ENCODE assay signal across 8 mouse cellular contexts in the genomic region with DNA sequence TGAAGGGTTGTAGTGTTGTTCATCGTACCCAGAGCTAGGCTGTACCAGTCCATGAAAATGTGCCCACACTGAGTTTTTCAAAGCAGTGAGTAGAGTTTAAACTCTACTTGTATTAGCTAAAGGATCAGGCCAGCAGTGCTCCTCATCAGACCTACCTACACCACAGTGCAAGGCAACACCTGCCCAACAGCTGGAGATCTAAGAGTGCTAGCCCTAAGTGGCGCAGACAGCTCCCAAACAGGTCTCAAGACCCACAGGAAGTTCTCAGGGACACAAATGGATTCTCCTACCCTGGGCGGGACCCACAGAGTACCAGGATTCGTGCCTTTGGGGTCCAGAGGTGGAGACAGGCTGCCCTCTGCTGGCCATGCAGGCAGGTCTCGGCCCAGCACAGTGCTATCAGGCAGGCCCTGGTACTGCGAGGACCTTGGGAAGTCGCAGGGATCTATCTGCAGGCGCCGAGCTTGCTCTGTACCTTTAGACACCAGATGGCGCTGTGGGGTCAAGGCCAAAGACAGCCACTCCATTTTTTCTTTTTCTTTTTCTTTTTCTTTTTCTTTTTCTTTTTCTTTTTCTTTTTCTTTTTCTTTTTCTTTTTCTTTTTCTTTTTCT. TPM values are rescaled to one million over a fixed set of nuclear protein-coding genes. Genes with fewer than 3 reads are reported as not detected.
DNase-seq lines count a peak whose midpoint lies in the region; ATAC-seq and TF ChIP-seq lines count a peak whose summit lies in the region.

No protein-coding gene starts in this region.

- POLR2A ChIA-PET in Patski (lab: Charles Lee) = interaction anchor here (0.7 to 1.2 kb wide), 8 partner anchors 19 to 35 kb away, joined by 3 to 6 read pairs (median 4); partner anchors contain the start of gene Tnni1

- TF ChIP-seq CTCF in Patski (IDR thresholded peaks at IDR 0.05) = peak; percentile 100

- no peaks in the 10 kb centered on the region for H3K27me3 ChIP-seq in Patski
- H3K27me3 ChIP-seq in hindbrain, embryonic 13.5 days = no peaks in the 10 kb centered on the region

- no peaks in the 10 kb centered on the region for H3K9me3 ChIP-seq in hindbrain, embryonic 13.5 days

- H3K27ac ChIP-seq in hindbrain, embryonic 13.5 days = no peak overlapping the region

- H3K4me3 ChIP-seq in hindbrain, embryonic 13.5 days = no peak overlapping the region

- no peak overlapping the region for H3K4me2 ChIP-seq in hindbrain, embryonic 13.5 days

- H3K9ac ChIP-seq in hindbrain, embryonic 13.5 days = no peak overlapping the region

- 11% methylated on average over 10 of the region's 10 CpGs for WGBS in hindbrain, embryonic 13.5 days

- H3K36me3 ChIP-seq in hindbrain, embryonic 13.5 days = peaks cover 6% of the 10 kb centered on the region; the same call in 1 of the 2 replicates

- in situ Hi-C loops in Patski (cut with MboI; ENCODE audit: low pct_unique_long_range_greater_than_20kb) = loop anchor here (5.0 kb wide), 2 partner anchors 34 to 36 kb away; no protein-coding TSS in a partner anchor

- ATAC-seq in Patski = peak; percentile 87
- peak; percentile 97 for ATAC-seq in hindbrain, embryonic 13.5 days (ENCODE audit: low FRiP score)

- H3K4me1 ChIP-seq in hindbrain, embryonic 13.5 days (replicated peaks) = no peaks in the 10 kb centered on the region

- no peak for DNase-seq in Patski (ENCODE audit: low read depth, low spot score)
- DNase-seq in cerebellum, postnatal 10 days = peak; percentile 98
- DNase-seq in frontal cortex, postnatal 14 days (ENCODE audit: low spot score in 2 of 2) = peak; percentile 81 to 85
- peak; percentile 86 to 94 for DNase-seq in layer of hippocampus, postnatal 14 days (ENCODE audit: low spot score in 2 of 2)
- DNase-seq in lung, postnatal 10 days = peak; percentile 98
- DNase-seq in retina, adult 2 months (ENCODE audit: low read depth, low spot score) = peak; percentile 71
- peak; percentile 92 for DNase-seq in thymus, postnatal 25 days

- CTCF ChIA-PET in Patski (lab: Charles Lee) = interaction anchor here (0.7 to 11.5 kb wide), 24 partner anchors 9 to 205 kb away, joined by 3 to 218 read pairs (median 4); partner anchors contain the start of genes Csrp1, Phlda3 and Tnni1

RNA-seq across cellular contexts. Expression of gene Phlda3, which starts 13.1 kb away (rescaled TPM):
- 104 TPM for polyA plus RNA-seq in Patski (2021)
- polyA plus RNA-seq in hindbrain, embryonic 13.5 days (2015; fragmentation: Nextera tagmentation; extraction: Ambion mirVana) = 19.6 and 20.6 TPM in 2 replicates
- total RNA-seq in layer of hippocampus, postnatal 14 days (2021) = 10 to 100 TPM; 16.6 to 18.2 TPM

RNA-seq across cellular contexts. Expression of gene Tnni1, which starts 26.4 kb away (rescaled TPM):
- 0.83 TPM for polyA plus RNA-seq in Patski (2021)
- polyA plus RNA-seq in hindbrain, embryonic 13.5 days (2015; fragmentation: Nextera tagmentation; extraction: Ambion mirVana) = 5.6 and 6.0 TPM in 2 replicates
- total RNA-seq in layer of hippocampus, postnatal 14 days (2021) = 1 to 10 TPM; 3.6 to 4.9 TPM

RNA-seq across cellular contexts. Expression of gene Csrp1, which starts 33.0 kb away (rescaled TPM):
- 227 TPM for polyA plus RNA-seq in Patski (2021)
- polyA plus RNA-seq in hindbrain, embryonic 13.5 days (2015; fragmentation: Nextera tagmentation; extraction: Ambion mirVana) = 22.9 and 25.3 TPM in 2 replicates
- 100 to 1,000 TPM; 150 to 168 TPM for total RNA-seq in layer of hippocampus, postnatal 14 days (2021)
